Mouse (Mus musculus) bone marrow, adult 2 months (tissue): Measurements from ENCODE around the gene Myl4.

ENCODE experiments used
- CTCF ChIP-seq: fragments of 200-500 bp; IDR thresholded peaks from 2 replicates; pipeline ENCODE4 v1.5.1; 2011; ENCODE audit warnings: low read length, control low read depth; ENCODE audit not compliant: control insufficient read depth, insufficient read depth
- POLR2A ChIP-seq: fragments of 200-500 bp; IDR thresholded peaks from 2 replicates; pipeline ENCODE4 v1.6.1; 2011; ENCODE audit warnings: low read depth, mild to moderate bottlenecking, control low read depth, low read length, borderline replicate concordance; ENCODE audit not compliant: control insufficient read depth

DNA sequence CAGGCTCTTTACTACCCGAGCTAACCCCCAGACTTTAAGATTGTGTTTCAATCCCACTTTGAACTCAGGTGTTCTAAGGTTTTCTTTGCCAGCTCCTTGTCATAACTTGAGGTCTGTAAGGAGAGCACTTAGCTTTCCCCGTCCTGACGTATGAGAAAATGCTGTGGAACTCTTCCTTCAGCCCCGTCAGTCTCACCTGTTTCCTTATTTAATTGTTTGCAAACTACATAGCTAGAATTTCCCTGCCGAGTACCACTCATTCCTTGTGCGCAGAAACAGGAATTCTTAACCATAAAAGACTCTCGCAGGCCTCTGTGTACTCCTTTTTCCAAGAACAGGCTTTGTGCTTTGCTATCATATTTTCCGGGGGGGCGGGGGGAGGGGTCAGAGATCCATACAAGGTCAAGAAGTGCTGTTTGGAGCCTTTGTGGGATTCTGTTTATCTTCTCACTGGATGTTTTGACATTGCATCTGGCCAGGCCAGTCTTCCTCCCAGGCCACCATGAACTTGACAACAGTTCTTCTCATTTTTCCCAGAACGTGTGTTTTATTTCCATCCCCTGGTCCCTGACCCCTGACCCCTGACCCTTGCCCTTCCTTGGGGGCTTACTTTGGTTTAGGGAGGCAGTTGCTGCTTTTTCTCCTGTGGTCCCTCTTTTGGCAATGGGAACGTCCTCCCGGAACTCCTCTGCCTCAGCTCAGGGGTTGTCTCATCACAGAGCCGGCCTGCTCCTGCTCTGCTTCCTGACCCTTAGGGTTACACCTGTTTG is 41.8 kb downstream of the Myl4 start:
- TF ChIP-seq CTCF (no peak), POLR2A (no peak)
